Mouse (Mus musculus) lung, adult 2 months (tissue): ENCODE results near the gene Galnt12. TPM values are rescaled to one million over a fixed set of nuclear protein-coding genes. Genes with fewer than 3 reads are reported as not detected.

Experiments used
- DNase-seq: peaks from one replicate; pipeline ENCODE4 v3.0.0; 2022
- H3K4me1 ChIP-seq: fragments of 200-500 bp; 2 replicates; pipeline ENCODE4 v1.6.1; 2011; ENCODE audit warnings: low read length; ENCODE audit not compliant: control insufficient read depth, insufficient read depth
- H3K4me3 ChIP-seq: fragments of 200-500 bp; replicated peaks from 2 replicates; pipeline ENCODE3; 2011; ENCODE audit warnings: low read depth, mild to moderate bottlenecking, control low read depth, low read length; ENCODE audit errors: extremely low read depth
- CTCF ChIP-seq: fragments of 200-500 bp; IDR thresholded peaks from 2 replicates; pipeline ENCODE4 v1.5.1; 2011; ENCODE audit warnings: mild to moderate bottlenecking, low read length, control low read depth; ENCODE audit not compliant: insufficient read depth
- POLR2A ChIP-seq: fragments of 200-500 bp; IDR thresholded peaks from 2 replicates; pipeline ENCODE4 v1.6.1; 2011; ENCODE audit warnings: low read depth, mild to moderate bottlenecking, control low read depth, low read length, borderline replicate concordance; ENCODE audit errors: extremely low read depth
- WGBS: fragments of 180-500 bp; shearing (Covaris S2); methylation state at CpG from one replicate; pipeline ENCODE4 v1.1.7; 2018; 5-methylcytosine and 5-hydroxymethylcytosine counted together
- polyA plus RNA-seq: library from polyadenylated mRNA; depleted of rRNA; stranded (reverse); fragments of >200 nt; gene quantifications from 2 replicates; pipeline ENCODE4 v1.2.3, GENCODE M21; 2012

The Galnt12 gene
- polyA plus RNA-seq, 1 experiment: 3.3 TPM

- TF ChIP-seq CTCF (no peak), POLR2A (no peak)
- DNase-seq: no peak
- no peak overlapping the region for H3K4me3 ChIP-seq
- no peaks in the 10 kb centered on the region for H3K4me1 ChIP-seq
- WGBS: 82% methylated on average over 8 of the region's 8 CpGs
Measured at GRCm38 (mm10) chr4:47130111-47131050, 38.7 kb downstream of the Galnt12 start.

DNA sequence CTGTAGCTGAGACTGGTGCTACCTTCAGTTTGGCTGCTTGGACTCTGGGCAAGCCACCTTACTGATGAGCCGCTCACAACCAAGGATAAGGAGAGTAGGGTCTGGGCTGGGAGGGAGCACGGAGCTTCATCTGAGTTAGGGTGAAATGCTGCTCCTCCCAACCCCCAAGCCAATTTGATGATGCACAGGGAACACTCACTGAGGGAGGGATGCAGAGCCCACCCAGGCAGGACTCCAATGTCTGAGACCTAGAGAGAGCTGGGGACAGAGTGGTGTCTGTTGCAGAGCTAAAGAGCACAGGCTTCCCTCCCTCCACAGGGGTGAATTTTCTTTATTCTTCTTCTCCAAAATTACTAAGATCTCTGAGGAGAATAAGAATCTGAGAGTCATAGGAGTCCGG is 40.2 kb downstream of the Galnt12 start:
- Histone ChIP-seq H3K4me1 (peaks cover 1% of the 10 kb centered on the region; the same call in 1 of the 2 replicates), H3K4me3 (no peak overlapping the region)
- WGBS: 85% methylated on average over 3 of the region's 3 CpGs
- TF ChIP-seq POLR2A: no peak
- no peak for TF ChIP-seq CTCF
- no peak for DNase-seq

DNA sequence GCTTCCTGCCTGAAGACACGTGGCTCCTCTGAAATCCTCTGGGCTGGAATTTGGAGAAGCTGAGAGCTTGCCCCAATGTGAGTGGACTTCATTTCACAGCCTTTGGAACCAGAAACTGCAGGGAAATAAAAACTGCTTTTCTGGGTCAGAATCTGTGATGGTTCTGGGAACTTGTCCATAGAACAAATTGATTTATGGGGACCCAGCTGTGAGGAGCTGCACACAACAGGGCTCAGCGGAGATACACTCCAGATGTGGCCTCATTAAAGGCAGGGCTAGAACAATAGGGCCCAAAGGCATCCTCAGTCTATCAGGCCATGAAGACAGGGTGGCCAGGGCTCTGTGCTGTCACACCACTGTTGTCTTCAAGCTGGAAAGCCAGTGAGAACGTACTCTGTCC is 40.7 kb downstream of the Galnt12 start:
- WGBS: 62% methylated on average over 3 of the region's 3 CpGs
- Histone ChIP-seq H3K4me1 (peaks cover 4% of the 10 kb centered on the region; the same call in 1 of the 2 replicates), H3K4me3 (no peak overlapping the region)
- TF ChIP-seq POLR2A (no peak), CTCF (no peak)
- DNase-seq: no peak

GRCm38 (mm10) chr4:47136699-47137101 is 45.0 kb downstream of the Galnt12 start:
- no peak for DNase-seq
- Histone ChIP-seq H3K4me3 (no peak overlapping the region), H3K4me1 (peaks cover 4% of the 10 kb centered on the region; the same call in 1 of the 2 replicates)
- 46% methylated on average over 8 of the region's 8 CpGs for WGBS
- TF ChIP-seq CTCF: no peak
- TF ChIP-seq POLR2A: no peak

GRCm38 (mm10) chr4:47137479-47137878 is 45.8 kb downstream of the Galnt12 start:
- no peak for TF ChIP-seq POLR2A
- TF ChIP-seq CTCF: no peak
- WGBS: 70% methylated on average over 5 of the region's 5 CpGs
- no peak overlapping the region for H3K4me3 ChIP-seq
- H3K4me1 ChIP-seq: peaks cover 4% of the 10 kb centered on the region; the same call in 1 of the 2 replicates
- no peak for DNase-seq

DNA sequence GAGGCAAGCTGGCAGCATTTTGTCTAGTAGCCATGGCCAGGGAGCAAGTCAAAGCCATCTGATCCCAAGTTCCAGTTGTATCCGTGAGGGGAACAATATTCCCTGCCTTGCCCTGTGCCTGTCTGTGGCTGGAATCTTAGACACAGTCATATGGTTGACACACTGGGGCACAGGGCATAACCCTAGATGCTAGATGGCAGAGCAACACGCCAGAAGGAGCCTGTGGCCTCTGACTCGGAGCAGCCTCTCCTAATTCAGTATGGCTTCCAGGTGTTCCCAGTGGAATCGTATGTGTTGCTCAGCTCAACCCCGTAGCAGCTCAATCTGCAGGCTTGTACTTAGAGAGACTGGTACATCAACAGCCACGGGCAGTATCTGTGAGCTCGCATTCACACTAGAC is 46.7 kb downstream of the Galnt12 start:
- TF ChIP-seq CTCF (no peak), POLR2A (no peak)
- Histone ChIP-seq H3K4me1 (peaks cover 4% of the 10 kb centered on the region; the same call in 1 of the 2 replicates), H3K4me3 (no peak overlapping the region)
- no peak for DNase-seq
- 84% methylated on average over 7 of the region's 7 CpGs for WGBS

GRCm38 (mm10) chr4:47138967-47139777 is 47.5 kb downstream of the Galnt12 start:
- Histone ChIP-seq H3K4me1 (peaks cover 4% of the 10 kb centered on the region; the same call in 1 of the 2 replicates), H3K4me3 (no peak overlapping the region)
- TF ChIP-seq POLR2A (no peak), CTCF (no peak)
- DNase-seq: no peak
- WGBS: 32% methylated on average over 9 of the region's 9 CpGs

- no peak for DNase-seq
- H3K4me3 ChIP-seq: no peak overlapping the region
Measured at GRCm38 (mm10) chr4:47140301-47140700, 48.6 kb downstream of the Galnt12 start.

DNA sequence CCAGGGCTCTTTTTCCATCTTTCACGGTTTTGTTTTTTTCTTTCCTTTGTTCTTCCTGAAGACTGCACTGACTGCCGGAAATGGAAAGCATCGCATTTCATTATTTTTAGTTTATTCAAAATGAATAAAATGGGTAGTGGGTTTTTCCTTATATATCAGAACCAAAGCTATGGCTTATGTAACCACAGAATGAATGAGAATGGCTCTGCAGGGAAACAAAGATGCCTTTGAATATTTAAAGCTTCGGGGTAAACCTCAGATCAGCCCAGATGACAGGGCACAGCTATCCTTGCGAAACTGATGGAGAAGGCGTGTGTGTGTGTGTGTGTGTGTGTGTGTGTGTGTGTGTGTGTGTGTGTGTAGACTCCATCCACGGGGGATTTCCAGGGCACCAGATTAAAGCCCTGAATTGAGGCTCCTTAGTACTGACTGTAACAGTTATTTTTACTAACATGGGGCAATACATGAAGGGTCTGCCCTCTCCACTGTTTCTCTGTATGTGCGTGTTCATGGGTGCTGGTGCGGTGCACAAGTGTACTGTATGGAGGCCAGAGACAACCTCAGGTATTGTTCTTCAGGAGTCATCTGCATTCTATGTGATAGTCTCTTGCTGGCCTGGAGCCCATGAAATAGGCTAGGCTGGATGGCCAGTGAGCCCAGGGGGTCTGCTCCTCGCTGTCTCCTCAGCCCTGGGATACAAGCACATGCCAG is 49.9 kb downstream of the Galnt12 start:
- no peak overlapping the region for H3K4me3 ChIP-seq
- TF ChIP-seq CTCF (no peak), POLR2A (no peak)
- peaks cover 4% of the 10 kb centered on the region; the same call in 1 of the 2 replicates for H3K4me1 ChIP-seq
- 80% methylated on average over 10 of the region's 10 CpGs for WGBS
- no peak for DNase-seq

More at GRCm38 (mm10) chr4:47140301-47140700, 48.6 kb downstream of the Galnt12 start:
- 84% methylated on average over 3 of the region's 3 CpGs for WGBS
- TF ChIP-seq POLR2A (no peak), CTCF (no peak)
- peaks cover 4% of the 10 kb centered on the region; the same call in 1 of the 2 replicates for H3K4me1 ChIP-seq
